Mouse (Mus musculus) hindbrain, embryonic 13.5 days (tissue): ENCODE measurements at regions not wholly inside any gene's neighbourhood (a gene's known extent, or its start where the extent isn't known, plus 50 kb on each side); places are given as distances from the start of the nearest gene placed in this dataset.

Source experiments
- ATAC-seq: fragments of 200-750 bp; cut with Nextera tagmentation; 2 replicates; pipeline ENCODE4 v1.8.0; 2017; ENCODE audit warnings: moderate TSS enrichment; ENCODE audit not compliant: low FRiP score
- H3K27ac ChIP-seq: fragments of 300-500 bp; sonication (generic); 2 replicates; pipeline ENCODE4 v1.5.1; 2015; ENCODE audit warnings: inconsistent platforms, mild to moderate bottlenecking, moderate library complexity
- H3K27me3 ChIP-seq: fragments of 300-500 bp; sonication (generic); 2 replicates; pipeline ENCODE4 v1.6.1; 2015; ENCODE audit warnings: mild to moderate bottlenecking, inconsistent platforms
- H3K36me3 ChIP-seq: fragments of 300-500 bp; sonication (generic); 2 replicates; pipeline ENCODE4 v1.6.1; 2015; ENCODE audit warnings: mild to moderate bottlenecking, inconsistent platforms
- H3K4me1 ChIP-seq: fragments of 300-500 bp; sonication (generic); replicated peaks from 2 replicates; pipeline ENCODE4 v1.6.1; 2015; ENCODE audit warnings: inconsistent platforms
- H3K4me2 ChIP-seq: fragments of 300-500 bp; sonication (generic); 2 replicates; pipeline ENCODE4 v1.6.1; 2015; ENCODE audit warnings: inconsistent platforms, mild to moderate bottlenecking, moderate library complexity
- H3K4me3 ChIP-seq: fragments of 300-500 bp; sonication (generic); 2 replicates; pipeline ENCODE4 v1.5.1; 2015; ENCODE audit warnings: mild to moderate bottlenecking, inconsistent platforms
- H3K9ac ChIP-seq: fragments of 300-500 bp; sonication (generic); 2 replicates; pipeline ENCODE4 v1.6.1; 2015; ENCODE audit warnings: mild to moderate bottlenecking, inconsistent platforms
- H3K9me3 ChIP-seq: fragments of 300-500 bp; sonication (generic); 2 replicates; pipeline ENCODE4 v1.6.1; 2016; ENCODE audit warnings: inconsistent platforms
- WGBS: fragments of 180-500 bp; shearing (Covaris S2); methylation state at CpG from one replicate; pipeline ENCODE4 v1.1.7; 2015; 5-methylcytosine and 5-hydroxymethylcytosine counted together

DNA sequence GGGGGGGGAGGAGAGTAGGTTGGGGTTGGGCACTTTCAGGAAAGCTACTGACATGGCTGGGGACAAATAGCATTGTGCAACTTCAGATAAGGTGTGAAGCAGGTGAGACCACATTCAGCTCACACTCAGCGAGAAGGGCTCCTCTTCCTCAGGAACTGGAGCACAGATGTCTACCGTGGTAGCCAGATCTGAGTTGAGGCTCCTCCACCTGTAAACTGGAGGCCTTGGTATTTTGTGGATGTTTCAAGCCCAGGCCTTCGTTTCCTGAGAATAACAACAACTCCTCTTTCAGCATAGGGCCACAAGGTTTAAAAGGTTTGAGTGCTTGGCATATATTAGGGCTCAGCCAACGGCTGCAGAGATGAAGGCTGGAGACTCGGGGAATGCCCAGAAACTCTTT is 232.9 kb downstream of the Rplp1 start:
- ATAC-seq, result no peak
- H3K4me2 ChIP-seq, result no peak overlapping the region

DNA sequence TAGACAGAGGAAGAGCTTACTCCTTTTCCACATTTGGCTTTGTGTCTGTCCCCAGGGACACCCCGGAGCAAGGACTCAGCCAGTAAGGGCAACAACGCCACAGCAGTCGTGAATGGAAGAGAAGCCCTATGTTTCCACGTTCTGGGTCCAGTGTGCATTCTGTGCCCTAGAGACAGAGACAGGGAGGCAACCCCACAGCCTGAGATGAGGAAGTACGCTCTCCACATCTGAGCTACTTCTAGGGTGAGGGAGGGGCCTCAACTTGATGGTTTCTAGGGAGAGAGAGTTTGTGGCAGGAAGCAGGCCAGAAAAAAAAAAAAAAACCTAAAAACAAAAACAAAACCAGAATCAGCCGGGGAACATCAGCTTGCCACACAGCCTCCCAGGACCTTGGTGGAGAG is 233.4 kb downstream of the Rplp1 start:
- Histone ChIP-seq H3K4me2 (no peak overlapping the region), H3K4me1 (peaks cover 25% of the 10 kb centered on the region), H3K36me3 (no peaks in the 10 kb centered on the region), H3K27ac (no peak overlapping the region), H3K9me3 (no peaks in the 10 kb centered on the region), H3K4me3 (no peak overlapping the region), H3K27me3 (peaks cover 22% of the 10 kb centered on the region; the same call in 1 of the 2 replicates), H3K9ac (no peak overlapping the region)
- WGBS, result 30% methylated on average over 6 of the region's 6 CpGs
- no peak for ATAC-seq

More for the DNA sequence above, 232.9 kb downstream of the Rplp1 start:
- Histone ChIP-seq H3K36me3 (no peaks in the 10 kb centered on the region), H3K27ac (no peak overlapping the region), H3K9ac (no peak overlapping the region), H3K27me3 (peaks cover 22% of the 10 kb centered on the region; the same call in 1 of the 2 replicates), H3K4me1 (peaks cover 25% of the 10 kb centered on the region), H3K4me3 (no peak overlapping the region), H3K9me3 (no peaks in the 10 kb centered on the region)
- 69% methylated on average over 5 of the region's 5 CpGs for WGBS

DNA sequence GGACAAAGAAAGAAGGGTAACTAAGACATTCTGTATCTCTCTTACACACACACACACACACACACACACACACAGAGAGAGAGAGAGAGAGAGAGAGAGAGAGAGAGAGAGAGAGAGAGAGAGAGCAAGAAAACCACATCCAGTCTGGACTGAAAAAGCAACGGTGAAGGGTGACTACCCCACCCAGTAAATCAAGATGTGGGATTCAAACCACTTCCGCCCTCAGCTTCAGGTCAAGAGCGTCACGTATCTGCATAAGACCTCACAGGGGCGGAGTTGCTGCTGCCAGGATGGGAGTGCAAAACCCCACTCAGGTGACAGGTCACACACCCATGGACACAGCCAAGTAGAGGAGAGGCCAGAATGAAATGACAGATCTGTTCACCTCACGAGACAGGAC is 234.7 kb downstream of the Rplp1 start:
- H3K4me2 ChIP-seq, result no peak overlapping the region
- H3K27ac ChIP-seq, result no peak overlapping the region
- no peak overlapping the region for H3K4me3 ChIP-seq
- WGBS, result 85% methylated on average over 6 of the region's 6 CpGs
- no peaks in the 10 kb centered on the region for H3K36me3 ChIP-seq
- no peaks in the 10 kb centered on the region for H3K9me3 ChIP-seq
- no peak overlapping the region for H3K9ac ChIP-seq
- ATAC-seq, result no peak
- H3K4me1 ChIP-seq, result peaks cover 25% of the 10 kb centered on the region
- H3K27me3 ChIP-seq, result peaks cover 18% of the 10 kb centered on the region; the same call in 1 of the 2 replicates

DNA sequence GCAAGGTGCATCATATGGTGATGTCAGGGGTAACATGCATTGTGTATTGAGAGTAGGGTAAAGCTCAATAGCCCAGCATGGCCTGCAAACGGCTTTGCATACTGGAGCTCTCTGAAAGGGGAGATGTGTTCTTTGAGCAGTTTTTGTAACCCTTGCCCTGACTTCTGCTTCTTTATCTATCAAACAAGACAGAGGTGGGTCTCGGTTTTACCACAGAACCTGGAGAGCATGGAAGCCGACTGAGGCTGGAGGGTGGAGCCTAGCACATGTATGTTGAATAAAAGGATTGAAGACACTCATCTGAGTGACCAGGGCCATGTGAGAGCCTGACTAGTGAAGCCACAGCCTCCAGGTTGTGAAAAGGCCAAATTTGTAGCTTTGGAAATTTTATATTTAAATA is 236.7 kb downstream of the Rplp1 start:
- no peak overlapping the region for H3K4me2 ChIP-seq
- no peaks in the 10 kb centered on the region for H3K36me3 ChIP-seq
- no peaks in the 10 kb centered on the region for H3K9me3 ChIP-seq
- H3K9ac ChIP-seq, result no peak overlapping the region
- peaks cover 9% of the 10 kb centered on the region; the same call in 1 of the 2 replicates for H3K27me3 ChIP-seq
- H3K27ac ChIP-seq, result no peak overlapping the region
- 68% methylated on average over 3 of the region's 3 CpGs for whole genome bisulfite sequencing
- no peak for ATAC-seq
- peaks cover 25% of the 10 kb centered on the region for H3K4me1 ChIP-seq
- no peak overlapping the region for H3K4me3 ChIP-seq

DNA sequence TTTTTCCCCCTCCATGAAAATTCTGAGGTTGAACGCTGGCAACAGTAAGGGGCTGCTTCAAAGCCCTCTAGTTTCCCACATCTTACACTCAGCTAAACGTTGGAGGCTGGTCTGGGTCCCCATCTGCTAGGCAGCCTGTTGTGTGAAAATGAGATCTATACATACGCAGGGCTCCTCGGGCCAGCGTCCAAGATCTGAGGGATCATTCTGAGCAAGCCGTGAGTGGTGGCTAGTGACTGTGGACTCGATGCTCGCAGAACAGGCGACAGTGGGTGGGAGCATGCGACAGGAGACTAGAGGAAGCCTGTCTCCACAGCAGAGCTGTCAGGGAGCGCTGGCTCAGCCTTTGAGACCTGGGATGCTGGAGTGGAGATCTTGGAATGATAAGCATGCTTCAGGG is 237.3 kb downstream of the Rplp1 start:
- no peak overlapping the region for H3K4me2 ChIP-seq
- H3K27me3 ChIP-seq, result 0 out of 2 replicates have a peak, but pooled peaks cover 4% of the 10 kb centered on the region
- no peak for ATAC-seq

DNA sequence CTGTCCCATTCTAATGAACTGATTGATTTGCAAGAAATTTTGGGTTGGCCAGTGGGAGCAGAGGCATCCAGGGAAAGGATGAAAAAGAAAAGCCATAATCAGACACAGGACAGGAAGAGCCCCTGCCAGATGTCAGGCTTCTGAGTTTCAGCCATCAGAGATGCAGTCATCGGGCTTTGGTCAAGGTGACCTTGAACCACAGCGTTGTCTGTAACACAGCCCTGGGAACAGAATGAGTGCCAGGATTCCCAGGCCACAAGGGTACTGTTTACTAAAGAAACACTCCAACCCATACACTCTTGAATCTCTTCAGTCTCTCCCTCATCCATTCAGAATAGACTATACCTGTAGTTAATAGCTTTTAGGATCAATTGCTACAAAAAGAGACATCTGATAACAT is 239.0 kb downstream of the Rplp1 start:
- no peaks in the 10 kb centered on the region for H3K9me3 ChIP-seq
- no peaks in the 10 kb centered on the region for H3K36me3 ChIP-seq
- no peak for ATAC-seq
- H3K4me3 ChIP-seq, result no peak overlapping the region
- H3K4me2 ChIP-seq, result no peak overlapping the region
- no peak overlapping the region for H3K9ac ChIP-seq
- H3K27ac ChIP-seq, result no peak overlapping the region
- 84% methylated on average over 2 of the region's 2 CpGs for WGBS
- peaks cover 4% of the 10 kb centered on the region; the same call in 1 of the 2 replicates for H3K27me3 ChIP-seq
- peaks cover 14% of the 10 kb centered on the region; the same call in 1 of the 2 replicates for H3K4me1 ChIP-seq

More for the DNA sequence above, 237.3 kb downstream of the Rplp1 start:
- peaks cover 25% of the 10 kb centered on the region for H3K4me1 ChIP-seq
- 68% methylated on average over 11 of the region's 11 CpGs for WGBS
- H3K4me3 ChIP-seq, result no peak overlapping the region
- H3K36me3 ChIP-seq, result no peaks in the 10 kb centered on the region
- no peak overlapping the region for H3K27ac ChIP-seq
- no peak overlapping the region for H3K9ac ChIP-seq
- no peaks in the 10 kb centered on the region for H3K9me3 ChIP-seq

DNA sequence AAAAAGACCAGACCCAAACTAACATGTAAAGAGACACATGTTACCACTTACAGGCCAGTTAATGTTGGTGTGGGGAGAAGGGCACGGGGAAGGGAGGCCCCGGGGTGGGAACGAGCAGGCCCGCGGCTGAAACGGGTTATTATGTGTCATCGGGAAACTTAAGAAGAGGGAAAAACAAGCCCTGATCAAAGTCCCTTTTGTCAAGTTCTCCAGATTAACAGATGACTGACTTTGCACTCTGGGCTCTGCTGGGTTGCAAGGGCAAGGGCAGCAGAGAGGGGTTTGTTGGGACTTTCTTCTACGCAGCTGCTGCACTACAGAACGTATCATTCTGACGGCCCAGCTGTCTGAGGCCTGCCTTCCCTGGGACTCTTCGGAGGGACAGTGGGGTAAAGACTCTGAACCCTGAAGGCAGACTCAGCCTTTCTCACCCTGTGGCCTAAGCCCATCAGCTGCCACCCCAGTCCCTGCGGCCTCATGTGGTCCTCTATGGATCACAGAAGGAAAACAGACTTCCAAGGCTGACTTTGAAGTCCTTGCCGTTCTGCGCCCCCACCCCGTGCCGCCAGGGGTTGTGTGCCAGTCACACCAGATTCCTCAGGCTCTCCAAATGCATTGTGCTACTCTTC is 240.7 kb downstream of the Rplp1 start:
- H3K4me1 ChIP-seq, result peaks cover 16% of the 10 kb centered on the region; the same call in 1 of the 2 replicates
- 70% methylated on average over 16 of the region's 16 CpGs for WGBS
- H3K27me3 ChIP-seq, result peaks cover 4% of the 10 kb centered on the region; the same call in 1 of the 2 replicates
- H3K4me3 ChIP-seq, result no peak overlapping the region
- H3K36me3 ChIP-seq, result no peaks in the 10 kb centered on the region
- no peaks in the 10 kb centered on the region for H3K9me3 ChIP-seq
- H3K27ac ChIP-seq, result no peak overlapping the region
- H3K4me2 ChIP-seq, result no peak overlapping the region
- no peak for ATAC-seq
- no peak overlapping the region for H3K9ac ChIP-seq

DNA sequence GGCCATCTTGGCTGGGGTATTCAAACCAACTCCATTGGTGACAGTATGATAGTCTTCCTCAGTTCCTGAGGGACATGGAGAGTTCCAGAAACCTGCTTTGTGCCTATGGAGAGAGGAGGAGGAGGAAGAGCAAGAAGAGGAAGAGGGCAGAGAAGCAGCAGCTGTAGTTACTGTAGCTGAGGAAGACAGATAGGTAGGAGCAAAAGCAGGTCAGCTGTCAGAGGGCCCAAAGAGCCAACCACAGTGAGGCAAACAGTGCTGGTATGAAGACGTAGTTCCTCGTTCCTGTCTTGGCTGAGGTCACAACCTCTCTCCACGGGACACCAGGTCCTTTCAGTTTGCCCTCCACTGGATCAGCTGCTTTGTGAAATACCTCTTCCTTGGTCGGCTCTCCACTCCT is 243.4 kb downstream of the Rplp1 start:
- peaks cover 9% of the 10 kb centered on the region for H3K27me3 ChIP-seq
- H3K4me3 ChIP-seq, result no peak overlapping the region
- peaks cover 12% of the 10 kb centered on the region; the same call in 1 of the 2 replicates for H3K4me1 ChIP-seq
- no peak overlapping the region for H3K27ac ChIP-seq
- H3K36me3 ChIP-seq, result no peaks in the 10 kb centered on the region
- no peak overlapping the region for H3K9ac ChIP-seq
- H3K4me2 ChIP-seq, result no peak overlapping the region
- no peak for ATAC-seq
- WGBS, result 73% methylated on average over 4 of the region's 4 CpGs
- no peaks in the 10 kb centered on the region for H3K9me3 ChIP-seq

DNA sequence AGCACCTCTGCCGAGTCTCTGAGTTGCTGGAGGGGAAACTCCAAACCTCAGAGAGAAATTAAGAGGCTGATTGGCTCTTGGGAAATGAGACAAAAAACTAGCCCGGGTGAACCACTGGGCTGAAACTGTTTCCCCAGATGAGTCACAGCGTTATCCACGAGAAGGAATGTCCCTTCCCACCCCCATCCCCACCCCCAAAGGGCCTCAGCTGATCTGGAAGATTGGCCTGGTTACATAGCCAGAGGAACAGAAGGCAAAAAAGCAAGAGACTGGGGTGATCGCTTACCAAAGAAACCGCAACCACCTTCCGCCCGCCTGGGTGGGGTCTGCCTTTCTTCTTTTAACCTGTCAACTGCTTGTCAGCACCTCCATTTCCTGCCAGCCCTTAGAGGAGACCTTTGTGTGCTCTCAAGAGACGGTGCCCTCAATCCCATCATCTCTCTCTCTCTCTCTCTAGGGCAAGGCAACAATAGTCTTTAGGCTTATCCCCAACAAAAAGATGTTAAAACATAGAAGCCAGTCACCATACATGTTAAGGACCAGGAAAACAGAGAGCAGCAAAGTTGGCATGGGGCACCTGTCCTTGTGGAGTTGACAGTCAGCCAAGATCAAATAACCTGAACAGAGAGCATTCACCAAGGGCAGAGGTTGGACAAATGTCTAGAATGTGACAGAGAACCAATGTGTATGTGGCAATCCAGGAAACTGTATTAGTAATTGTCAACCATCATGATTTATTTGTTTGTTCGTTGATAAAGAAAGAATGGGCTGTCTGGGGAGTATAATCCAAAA is 244.4 kb downstream of the Rplp1 start:
- no peak overlapping the region for H3K9ac ChIP-seq
- H3K9me3 ChIP-seq, result no peaks in the 10 kb centered on the region
- peaks cover 12% of the 10 kb centered on the region; the same call in 1 of the 2 replicates for H3K4me1 ChIP-seq
- H3K27me3 ChIP-seq, result peaks cover 9% of the 10 kb centered on the region
- no peak for ATAC-seq
- no peak overlapping the region for H3K27ac ChIP-seq
- no peak overlapping the region for H3K4me2 ChIP-seq
- no peaks in the 10 kb centered on the region for H3K36me3 ChIP-seq
- WGBS, result 44% methylated on average over 10 of the region's 10 CpGs
- H3K4me3 ChIP-seq, result no peak overlapping the region

DNA sequence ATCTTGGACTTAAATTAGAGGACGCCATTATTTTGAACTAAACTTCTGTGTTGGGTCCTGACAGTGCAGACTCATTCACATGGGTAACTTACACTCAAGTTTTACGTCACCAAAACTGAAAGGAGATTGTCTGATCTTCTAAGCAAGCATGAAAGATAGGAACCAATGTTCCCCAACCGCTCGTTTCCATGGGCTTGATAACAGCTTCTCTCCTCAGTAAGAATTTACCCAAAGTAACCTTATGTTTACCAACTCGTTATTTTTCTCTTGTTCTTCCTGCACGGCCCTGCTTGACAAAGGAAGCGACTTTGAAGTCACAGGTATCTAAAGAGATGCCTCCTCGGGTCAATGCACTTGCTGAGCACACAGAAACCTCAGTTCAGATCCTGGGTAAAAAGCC is 245.6 kb downstream of the Rplp1 start:
- Histone ChIP-seq H3K27ac (no peak overlapping the region), H3K4me1 (peaks cover 12% of the 10 kb centered on the region; the same call in 1 of the 2 replicates), H3K4me2 (no peak overlapping the region), H3K36me3 (no peaks in the 10 kb centered on the region), H3K9ac (no peak overlapping the region), H3K27me3 (peaks cover 5% of the 10 kb centered on the region), H3K9me3 (no peaks in the 10 kb centered on the region), H3K4me3 (no peak overlapping the region)
- no peak for ATAC-seq
- WGBS, result 85% methylated on average over 8 of the region's 8 CpGs

DNA sequence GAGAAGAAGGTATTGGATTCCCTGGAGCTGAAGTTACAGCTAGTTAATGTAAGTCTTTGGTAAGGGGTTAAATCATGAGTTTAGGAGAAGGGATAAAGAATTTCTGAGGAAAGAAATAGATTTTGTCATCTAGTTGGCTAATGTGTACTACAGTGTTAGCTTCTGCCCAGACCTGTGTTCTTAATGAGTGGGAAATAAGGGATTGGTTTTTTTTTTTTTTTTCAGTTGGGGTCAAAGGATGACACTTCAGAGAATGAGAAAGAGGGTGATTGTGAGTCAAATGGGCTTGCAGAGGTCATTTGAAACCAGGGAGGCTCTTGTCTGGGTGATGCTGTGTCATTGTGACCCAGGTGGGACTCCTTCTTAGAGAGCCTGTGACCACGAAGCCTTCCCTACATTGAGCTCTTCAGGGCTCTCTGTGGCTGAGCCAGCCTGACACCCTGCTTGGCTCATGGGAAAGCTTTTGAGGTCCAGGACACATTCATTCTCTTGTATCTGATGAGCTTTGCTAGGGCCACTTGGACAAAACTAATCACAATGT is 246.1 kb downstream of the Rplp1 start:
- H3K9me3 ChIP-seq, result no peaks in the 10 kb centered on the region
- H3K4me2 ChIP-seq, result no peak overlapping the region
- H3K36me3 ChIP-seq, result no peaks in the 10 kb centered on the region
- H3K9ac ChIP-seq, result no peak overlapping the region
- 78% methylated on average over 1 of the region's 1 CpGs for WGBS
- ATAC-seq, result no peak
- no peak overlapping the region for H3K4me3 ChIP-seq
- peaks cover 5% of the 10 kb centered on the region for H3K27me3 ChIP-seq
- no peak overlapping the region for H3K27ac ChIP-seq
- H3K4me1 ChIP-seq, result peaks cover 12% of the 10 kb centered on the region; the same call in 1 of the 2 replicates

DNA sequence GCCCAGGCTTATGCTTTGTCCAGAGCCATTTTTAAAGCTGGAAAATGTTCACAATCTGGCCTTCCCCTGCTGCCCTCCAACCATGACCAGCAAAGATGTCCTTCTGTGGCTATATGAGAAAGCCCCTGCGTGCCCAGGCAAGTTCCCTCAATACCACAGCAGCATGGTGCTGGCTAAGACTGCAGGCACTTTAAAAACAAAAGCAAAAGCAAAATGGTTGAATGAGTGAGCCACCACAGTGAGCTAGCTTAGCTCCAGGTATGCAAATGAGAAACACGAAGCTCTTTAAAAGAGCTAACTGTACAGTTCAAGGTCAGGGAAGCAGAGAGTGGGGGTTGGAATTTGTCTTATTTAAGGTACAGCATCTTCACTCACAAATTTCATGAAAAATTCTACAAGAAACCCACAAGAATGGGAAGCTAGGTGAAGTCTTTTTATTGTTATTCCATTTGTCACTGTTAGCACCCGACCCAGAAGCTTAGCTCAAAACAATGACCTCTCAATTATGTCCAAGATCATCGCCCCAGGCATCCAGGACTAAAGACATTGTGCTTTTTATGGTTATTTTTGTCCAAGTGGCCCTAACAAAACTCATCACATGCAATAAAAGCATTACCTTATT is 246.8 kb downstream of the Rplp1 start:
- WGBS, result 56% methylated on average over 4 of the region's 4 CpGs
- Histone ChIP-seq H3K4me1 (peaks cover 12% of the 10 kb centered on the region; the same call in 1 of the 2 replicates), H3K9me3 (peaks cover 2% of the 10 kb centered on the region; the same call in 1 of the 2 replicates), H3K27ac (no peak overlapping the region), H3K36me3 (no peaks in the 10 kb centered on the region), H3K27me3 (peaks cover 5% of the 10 kb centered on the region), H3K4me2 (no peak overlapping the region), H3K4me3 (no peak overlapping the region), H3K9ac (no peak overlapping the region)
- no peak for ATAC-seq
